Mouse (Mus musculus): Measurements from ENCODE around the gene Ap1g2.

Ap1g2 gene

GRCm38 (mm10) chr14:55118852-55119251, 12.5 kb upstream of the Ap1g2 start:
- Histone ChIP-seq H3K36me3 (ENCODE audit: insufficient read depth, low read length) (no peaks in the 10 kb centered on the region), H3K4me1 (replicated peaks; ENCODE audit: low read depth, low read length) (peaks cover 34% of the 10 kb centered on the region), H3K4me3 (replicated peaks; ENCODE audit: low read length) (no peak overlapping the region), H3K9me3 (ENCODE audit: low read length) (no peaks in the 10 kb centered on the region), H3K27me3 (ENCODE audit: insufficient read depth, low read length) (peaks cover 53% of the 10 kb centered on the region)
- TF ChIP-seq CTCF (conservative IDR thresholded peaks at IDR 0.05; ENCODE audit: low read length) (no peak), NANOG (IDR thresholded peaks at IDR 0.05; ENCODE audit: borderline replicate concordance, low read length) (no peak)

- Histone ChIP-seq H3K27me3 (ENCODE audit: insufficient read depth, low read length) (peaks cover 63% of the 10 kb centered on the region), H3K9me3 (ENCODE audit: low read length) (no peaks in the 10 kb centered on the region), H3K4me1 (replicated peaks; ENCODE audit: low read depth, low read length) (peaks cover 41% of the 10 kb centered on the region), H3K4me3 (replicated peaks; ENCODE audit: low read length) (peak within 1 kb of the TSS; percentile 85), H3K36me3 (ENCODE audit: insufficient read depth, low read length) (no peaks in the 10 kb centered on the region)
- TF ChIP-seq CTCF (conservative IDR thresholded peaks at IDR 0.05; ENCODE audit: low read length) (no peak), NANOG (IDR thresholded peaks at IDR 0.05; ENCODE audit: borderline replicate concordance, low read length) (no peak), POU5F1 (IDR thresholded peaks at IDR 0.05; ENCODE audit: borderline replicate concordance, low read length) (no peak)
These were observed 10.2 kb upstream of the Ap1g2 start, which contains the start of gene Jph4 for GRCm38 (mm10) chr14:55116425-55117200. Gene Jph4 (minus strand): TSS chr14:55116935.

- TF ChIP-seq CTCF (conservative IDR thresholded peaks at IDR 0.05; ENCODE audit: low read length) (no peak), POU5F1 (IDR thresholded peaks at IDR 0.05; ENCODE audit: borderline replicate concordance, low read length) (no peak), NANOG (IDR thresholded peaks at IDR 0.05; ENCODE audit: borderline replicate concordance, low read length) (no peak)
- Histone ChIP-seq H3K4me1 (replicated peaks; ENCODE audit: low read depth, low read length) (peaks cover 41% of the 10 kb centered on the region), H3K36me3 (ENCODE audit: insufficient read depth, low read length) (no peaks in the 10 kb centered on the region)
These were observed 9.5 kb upstream of the Ap1g2 start for GRCm38 (mm10) chr14:55115846-55116245.

GRCm38 (mm10) chr14:55114759-55115701, 8.6 kb upstream of the Ap1g2 start:
- TF ChIP-seq NANOG (IDR thresholded peaks at IDR 0.05; ENCODE audit: borderline replicate concordance, low read length) (no peak), CTCF (conservative IDR thresholded peaks at IDR 0.05; ENCODE audit: low read length) (no peak), POU5F1 (IDR thresholded peaks at IDR 0.05; ENCODE audit: borderline replicate concordance, low read length) (no peak)
- H3K4me1 ChIP-seq (replicated peaks; ENCODE audit: low read depth, low read length), result peaks cover 44% of the 10 kb centered on the region
- H3K36me3 ChIP-seq (ENCODE audit: insufficient read depth, low read length), result no peaks in the 10 kb centered on the region
- H3K27me3 ChIP-seq (ENCODE audit: insufficient read depth, low read length), result peaks cover 78% of the 10 kb centered on the region
- peak overlapping the region; percentile 85 for H3K4me3 ChIP-seq (replicated peaks; ENCODE audit: low read length)
- no peaks in the 10 kb centered on the region for H3K9me3 ChIP-seq (ENCODE audit: low read length)

More at GRCm38 (mm10) chr14:55115846-55116245, 9.5 kb upstream of the Ap1g2 start:
- Histone ChIP-seq H3K9me3 (ENCODE audit: low read length) (no peaks in the 10 kb centered on the region), H3K4me3 (replicated peaks; ENCODE audit: low read length) (peak overlapping the region; percentile 85), H3K27me3 (ENCODE audit: insufficient read depth, low read length) (peaks cover 70% of the 10 kb centered on the region)

- Histone ChIP-seq H3K4me1 (replicated peaks; ENCODE audit: low read depth, low read length) (peaks cover 52% of the 10 kb centered on the region), H3K36me3 (ENCODE audit: insufficient read depth, low read length) (no peaks in the 10 kb centered on the region), H3K9me3 (ENCODE audit: low read length) (no peaks in the 10 kb centered on the region), H3K4me3 (replicated peaks; ENCODE audit: low read length) (peak overlapping the region; percentile 85), H3K27me3 (ENCODE audit: insufficient read depth, low read length) (peaks cover 85% of the 10 kb centered on the region)
- TF ChIP-seq CTCF (conservative IDR thresholded peaks at IDR 0.05; ENCODE audit: low read length), result peak; percentile 41
- TF ChIP-seq NANOG (IDR thresholded peaks at IDR 0.05; ENCODE audit: borderline replicate concordance, low read length), result no peak
These were observed 7.7 kb upstream of the Ap1g2 start for GRCm38 (mm10) chr14:55113975-55114645.

- Histone ChIP-seq H3K9me3 (ENCODE audit: low read length) (no peaks in the 10 kb centered on the region), H3K4me3 (replicated peaks; ENCODE audit: low read length) (peak overlapping the region; percentile 85), H3K4me1 (replicated peaks; ENCODE audit: low read depth, low read length) (peaks cover 56% of the 10 kb centered on the region), H3K36me3 (ENCODE audit: insufficient read depth, low read length) (no peaks in the 10 kb centered on the region), H3K27me3 (ENCODE audit: insufficient read depth, low read length) (peaks cover 88% of the 10 kb centered on the region)
- TF ChIP-seq NANOG (IDR thresholded peaks at IDR 0.05; ENCODE audit: borderline replicate concordance, low read length), result no peak
- TF ChIP-seq CTCF (conservative IDR thresholded peaks at IDR 0.05; ENCODE audit: low read length), result no peak
- no peak for TF ChIP-seq POU5F1 (IDR thresholded peaks at IDR 0.05; ENCODE audit: borderline replicate concordance, low read length)
These were observed 7.1 kb upstream of the Ap1g2 start for GRCm38 (mm10) chr14:55113351-55113974.

- TF ChIP-seq NANOG (IDR thresholded peaks at IDR 0.05; ENCODE audit: borderline replicate concordance, low read length), result no peak
- no peak for TF ChIP-seq POU5F1 (IDR thresholded peaks at IDR 0.05; ENCODE audit: borderline replicate concordance, low read length)
- TF ChIP-seq CTCF (conservative IDR thresholded peaks at IDR 0.05; ENCODE audit: low read length), result no peak
- H3K27me3 ChIP-seq (ENCODE audit: insufficient read depth, low read length), result peaks cover 88% of the 10 kb centered on the region
- H3K4me3 ChIP-seq (replicated peaks; ENCODE audit: low read length), result no peak overlapping the region
- H3K4me1 ChIP-seq (replicated peaks; ENCODE audit: low read depth, low read length), result peaks cover 63% of the 10 kb centered on the region
- H3K36me3 ChIP-seq (ENCODE audit: insufficient read depth, low read length), result no peaks in the 10 kb centered on the region
- no peaks in the 10 kb centered on the region for H3K9me3 ChIP-seq (ENCODE audit: low read length)
These were observed 5.3 kb upstream of the Ap1g2 start for GRCm38 (mm10) chr14:55111720-55112119.

Measured in E14TG2a.4 (cell line).